Mouse (Mus musculus): ENCODE results near the gene Leprot. TPM values are rescaled to one million over a fixed set of nuclear protein-coding genes. Genes with fewer than 3 reads are reported as not detected.

The Leprot gene
- polyA plus RNA-seq (2012), result 0.48 and 0.75 TPM in 2 replicates

DNA sequence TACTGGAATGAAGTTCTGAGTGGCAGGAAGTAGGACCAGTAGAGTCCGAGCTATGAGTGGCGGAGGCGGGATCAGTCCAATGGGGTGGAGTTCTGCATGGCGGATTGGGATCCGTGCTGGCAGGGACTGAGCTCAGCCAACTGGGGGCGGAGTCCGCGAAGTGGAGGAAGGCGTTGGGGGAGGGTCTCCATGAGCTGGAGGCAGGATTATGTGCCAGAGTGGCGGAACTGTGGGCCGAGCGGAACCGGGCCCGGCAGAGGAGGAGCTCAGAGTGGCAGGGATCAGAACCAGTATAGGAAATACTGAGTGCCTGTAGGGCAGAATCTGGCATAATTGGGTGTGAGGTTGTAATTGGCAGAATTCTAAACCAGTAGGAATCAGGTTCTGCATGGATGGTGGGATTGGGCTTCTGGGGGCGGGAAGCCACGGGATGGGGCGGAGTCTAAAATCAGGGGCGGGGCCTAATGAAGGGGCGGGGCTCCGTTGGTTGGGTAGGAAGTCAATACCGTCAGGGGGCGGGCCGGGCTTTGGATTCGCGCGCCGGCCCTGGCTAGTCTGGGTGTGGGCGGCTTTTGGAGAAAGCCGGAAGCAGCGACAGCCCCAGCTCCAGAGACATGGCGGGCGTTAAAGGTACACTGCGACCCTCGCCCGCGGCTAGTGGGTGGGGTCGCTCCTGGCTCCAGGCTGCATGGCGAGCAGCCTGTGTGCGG, at the start of gene Leprot:
Leprot (plus strand) TSS at position 523 of the 710 bp plus-strand sequence.
- peak within 1 kb of the TSS; percentile 93 for H3K4me3 ChIP-seq (replicated peaks)
- no peaks in the 10 kb centered on the region for H3K9me3 ChIP-seq (ENCODE audit: control insufficient read depth, low read length)
- TF ChIP-seq GATA1 (IDR thresholded peaks at IDR 0.05; ENCODE audit: low read length) (no peak), TAL1 (IDR thresholded peaks at IDR 0.05; ENCODE audit: low read length) (no peak)
- peaks cover 56% of the 10 kb centered on the region for H3K4me1 ChIP-seq (ENCODE audit: control insufficient read depth)
- H3K36me3 ChIP-seq (ENCODE audit: control insufficient read depth), result peaks cover 23% of the 10 kb centered on the region
- H3K27me3 ChIP-seq (ENCODE audit: control insufficient read depth), result no peaks in the 10 kb centered on the region

DNA sequence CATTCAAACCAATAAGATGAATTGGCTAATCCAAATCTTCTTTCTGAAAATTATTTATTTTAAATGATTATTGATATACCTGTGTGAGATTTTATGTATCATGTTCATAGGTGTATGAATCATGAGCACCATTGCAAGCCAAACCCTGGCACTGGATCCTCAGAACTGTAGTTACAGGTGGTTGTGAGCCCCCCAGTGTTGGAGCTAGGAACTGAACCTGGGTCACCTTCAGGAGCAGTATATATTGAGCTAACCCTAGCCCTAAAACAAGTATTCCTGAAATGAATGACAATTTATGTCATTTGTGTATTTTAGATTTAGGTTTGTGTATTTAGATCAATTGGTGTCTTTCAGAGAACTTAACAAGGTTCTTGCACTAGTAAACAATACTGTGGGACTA, 45.8 kb upstream of the Leprot start:
- H3K4me1 ChIP-seq (ENCODE audit: control insufficient read depth), result no peaks in the 10 kb centered on the region
- no peaks in the 10 kb centered on the region for H3K36me3 ChIP-seq (ENCODE audit: control insufficient read depth)
- no peaks in the 10 kb centered on the region for H3K9me3 ChIP-seq (ENCODE audit: control insufficient read depth, low read length)
- H3K27me3 ChIP-seq (ENCODE audit: control insufficient read depth), result no peaks in the 10 kb centered on the region
- no peak overlapping the region for H3K4me3 ChIP-seq (replicated peaks)
- TF ChIP-seq TAL1 (IDR thresholded peaks at IDR 0.05; ENCODE audit: low read length) (no peak), GATA1 (IDR thresholded peaks at IDR 0.05; ENCODE audit: low read length) (no peak)

DNA sequence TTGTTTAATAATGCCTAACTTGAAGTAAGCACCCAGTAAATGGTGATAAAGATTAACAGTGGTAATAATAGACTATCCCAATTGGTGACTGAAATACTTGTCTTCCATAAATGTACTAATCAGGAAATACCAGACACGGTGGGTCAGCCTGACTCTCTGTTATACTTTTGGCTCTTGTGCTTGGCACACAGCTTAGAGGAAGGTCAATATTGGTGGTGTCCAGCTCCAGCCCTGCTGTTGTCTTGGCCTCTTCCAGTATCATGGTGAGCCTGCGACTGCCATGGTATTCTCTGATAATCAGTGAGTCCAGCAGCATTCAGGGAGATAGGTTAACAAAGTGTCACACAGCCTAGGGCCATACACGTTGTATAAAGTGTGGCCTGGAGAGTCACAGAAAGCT, 43.9 kb upstream of the Leprot start:
- Histone ChIP-seq H3K27me3 (ENCODE audit: control insufficient read depth) (no peaks in the 10 kb centered on the region), H3K36me3 (ENCODE audit: control insufficient read depth) (no peaks in the 10 kb centered on the region), H3K9me3 (ENCODE audit: control insufficient read depth, low read length) (no peaks in the 10 kb centered on the region), H3K4me1 (ENCODE audit: control insufficient read depth) (no peaks in the 10 kb centered on the region), H3K4me3 (replicated peaks) (no peak overlapping the region)
- TF ChIP-seq GATA1 (IDR thresholded peaks at IDR 0.05; ENCODE audit: low read length) (no peak), TAL1 (IDR thresholded peaks at IDR 0.05; ENCODE audit: low read length) (no peak)

DNA sequence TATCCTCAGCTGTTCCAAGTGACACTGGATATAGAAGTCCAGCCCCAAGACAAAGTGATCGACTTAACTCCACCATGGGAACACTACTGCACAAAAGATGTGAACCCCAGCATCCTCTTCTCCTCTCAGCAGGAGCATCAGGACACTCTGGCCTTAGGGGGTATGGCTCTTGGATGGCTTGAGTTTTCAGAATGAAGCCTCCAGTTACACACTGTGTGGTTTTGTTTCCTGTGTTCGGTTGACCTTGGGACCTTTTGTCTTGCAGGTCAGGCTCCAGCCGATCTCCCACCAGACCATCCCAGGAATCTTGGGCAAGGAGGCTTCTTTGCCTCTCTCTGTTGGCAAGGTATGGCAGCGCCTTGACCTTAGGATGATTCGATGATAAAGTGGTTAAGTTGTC, 31.0 kb upstream of the Leprot start:
- no peaks in the 10 kb centered on the region for H3K4me1 ChIP-seq (ENCODE audit: control insufficient read depth)
- H3K36me3 ChIP-seq (ENCODE audit: control insufficient read depth), result no peaks in the 10 kb centered on the region
- no peaks in the 10 kb centered on the region for H3K27me3 ChIP-seq (ENCODE audit: control insufficient read depth)
- TF ChIP-seq TAL1 (IDR thresholded peaks at IDR 0.05; ENCODE audit: low read length) (no peak), GATA1 (IDR thresholded peaks at IDR 0.05; ENCODE audit: low read length) (no peak)
- no peaks in the 10 kb centered on the region for H3K9me3 ChIP-seq (ENCODE audit: control insufficient read depth, low read length)
- H3K4me3 ChIP-seq (replicated peaks), result no peak overlapping the region

GRCm38 (mm10) chr4:101617742-101618141, 29.8 kb upstream of the Leprot start:
- no peak overlapping the region for H3K4me3 ChIP-seq (replicated peaks)
- no peaks in the 10 kb centered on the region for H3K4me1 ChIP-seq (ENCODE audit: control insufficient read depth)
- TF ChIP-seq GATA1 (IDR thresholded peaks at IDR 0.05; ENCODE audit: low read length) (no peak), TAL1 (IDR thresholded peaks at IDR 0.05; ENCODE audit: low read length) (no peak)
- no peaks in the 10 kb centered on the region for H3K9me3 ChIP-seq (ENCODE audit: control insufficient read depth, low read length)
- H3K36me3 ChIP-seq (ENCODE audit: control insufficient read depth), result no peaks in the 10 kb centered on the region
- H3K27me3 ChIP-seq (ENCODE audit: control insufficient read depth), result no peaks in the 10 kb centered on the region

DNA sequence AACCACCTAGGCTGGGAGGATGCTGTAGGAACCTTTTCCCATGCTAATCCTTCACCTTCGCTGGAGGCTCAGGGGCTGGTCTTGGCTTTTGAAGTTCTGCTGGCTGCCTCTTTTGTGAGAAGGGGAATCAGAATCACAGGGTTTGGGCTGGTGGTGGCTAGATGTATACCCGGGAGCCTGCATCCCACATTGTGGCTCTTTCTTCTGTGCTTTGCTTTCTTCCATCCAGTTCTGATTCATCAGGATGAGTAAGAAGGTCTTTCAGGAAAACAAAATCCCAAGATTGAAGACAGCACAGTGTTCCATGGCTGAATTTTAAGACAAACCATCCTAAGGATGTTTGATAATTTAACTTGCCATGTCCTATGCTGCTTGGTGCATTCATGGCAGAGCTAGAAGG, 27.3 kb upstream of the Leprot start:
- H3K4me3 ChIP-seq (replicated peaks), result no peak overlapping the region
- no peaks in the 10 kb centered on the region for H3K27me3 ChIP-seq (ENCODE audit: control insufficient read depth)
- no peaks in the 10 kb centered on the region for H3K4me1 ChIP-seq (ENCODE audit: control insufficient read depth)
- no peaks in the 10 kb centered on the region for H3K9me3 ChIP-seq (ENCODE audit: control insufficient read depth, low read length)
- H3K36me3 ChIP-seq (ENCODE audit: control insufficient read depth), result no peaks in the 10 kb centered on the region
- TF ChIP-seq GATA1 (IDR thresholded peaks at IDR 0.05; ENCODE audit: low read length) (no peak), TAL1 (IDR thresholded peaks at IDR 0.05; ENCODE audit: low read length) (no peak)

GRCm38 (mm10) chr4:101621241-101621640, 26.3 kb upstream of the Leprot start:
- H3K9me3 ChIP-seq (ENCODE audit: control insufficient read depth, low read length), result no peaks in the 10 kb centered on the region
- no peaks in the 10 kb centered on the region for H3K27me3 ChIP-seq (ENCODE audit: control insufficient read depth)
- H3K36me3 ChIP-seq (ENCODE audit: control insufficient read depth), result no peaks in the 10 kb centered on the region
- TF ChIP-seq GATA1 (IDR thresholded peaks at IDR 0.05; ENCODE audit: low read length) (no peak), TAL1 (IDR thresholded peaks at IDR 0.05; ENCODE audit: low read length) (no peak)
- H3K4me1 ChIP-seq (ENCODE audit: control insufficient read depth), result no peaks in the 10 kb centered on the region
- H3K4me3 ChIP-seq (replicated peaks), result no peak overlapping the region

DNA sequence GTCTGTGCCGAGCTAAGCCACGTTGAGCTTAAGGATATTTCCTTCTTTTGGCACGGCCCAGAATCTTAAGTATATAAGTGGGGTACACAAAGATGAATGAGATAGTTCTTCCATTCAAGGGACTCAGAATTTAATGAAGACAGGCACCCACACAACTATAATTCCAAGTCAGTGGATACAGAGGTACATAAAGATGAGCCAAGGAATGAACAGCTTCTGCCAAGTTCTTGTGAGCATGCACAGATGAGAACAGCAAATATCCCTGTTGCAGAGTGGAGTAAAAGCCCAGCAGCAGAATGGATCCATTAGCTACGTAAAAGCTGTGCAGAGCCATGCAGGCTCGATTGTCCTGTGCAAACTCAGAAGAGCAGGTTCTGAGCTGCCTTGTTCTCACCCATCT, 22.2 kb upstream of the Leprot start:
- TF ChIP-seq GATA1 (IDR thresholded peaks at IDR 0.05; ENCODE audit: low read length) (no peak), TAL1 (IDR thresholded peaks at IDR 0.05; ENCODE audit: low read length) (no peak)
- Histone ChIP-seq H3K4me3 (replicated peaks) (no peak overlapping the region), H3K9me3 (ENCODE audit: control insufficient read depth, low read length) (no peaks in the 10 kb centered on the region)

DNA sequence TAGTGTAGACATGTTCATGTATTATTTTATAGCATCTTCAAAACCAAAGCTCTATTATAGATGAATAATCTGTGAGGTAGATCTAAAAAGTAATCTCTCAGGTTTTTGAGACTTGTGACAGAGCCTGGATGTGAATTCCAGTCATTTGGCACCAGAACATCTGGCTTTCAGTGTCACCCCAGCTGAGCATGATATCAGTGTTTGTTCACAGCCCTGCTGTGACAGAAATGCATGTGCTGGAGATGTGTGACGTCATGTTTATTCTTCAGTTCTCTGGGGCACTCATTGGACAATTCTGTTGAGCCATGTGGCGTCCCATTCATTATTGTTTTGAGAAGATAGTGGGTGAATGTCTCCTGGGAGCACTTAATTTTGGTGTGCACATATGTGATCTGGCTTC, 11.9 kb upstream of the Leprot start:
- H3K27me3 ChIP-seq (ENCODE audit: control insufficient read depth), result no peaks in the 10 kb centered on the region
- no peak overlapping the region for H3K4me3 ChIP-seq (replicated peaks)
- no peaks in the 10 kb centered on the region for H3K4me1 ChIP-seq (ENCODE audit: control insufficient read depth)
- no peaks in the 10 kb centered on the region for H3K9me3 ChIP-seq (ENCODE audit: control insufficient read depth, low read length)
- TF ChIP-seq GATA1 (IDR thresholded peaks at IDR 0.05; ENCODE audit: low read length) (no peak), TAL1 (IDR thresholded peaks at IDR 0.05; ENCODE audit: low read length) (no peak)
- H3K36me3 ChIP-seq (ENCODE audit: control insufficient read depth), result no peaks in the 10 kb centered on the region

More for the DNA sequence above, 22.2 kb upstream of the Leprot start:
- no peaks in the 10 kb centered on the region for H3K36me3 ChIP-seq (ENCODE audit: control insufficient read depth)
- no peaks in the 10 kb centered on the region for H3K4me1 ChIP-seq (ENCODE audit: control insufficient read depth)
- H3K27me3 ChIP-seq (ENCODE audit: control insufficient read depth), result no peaks in the 10 kb centered on the region

DNA sequence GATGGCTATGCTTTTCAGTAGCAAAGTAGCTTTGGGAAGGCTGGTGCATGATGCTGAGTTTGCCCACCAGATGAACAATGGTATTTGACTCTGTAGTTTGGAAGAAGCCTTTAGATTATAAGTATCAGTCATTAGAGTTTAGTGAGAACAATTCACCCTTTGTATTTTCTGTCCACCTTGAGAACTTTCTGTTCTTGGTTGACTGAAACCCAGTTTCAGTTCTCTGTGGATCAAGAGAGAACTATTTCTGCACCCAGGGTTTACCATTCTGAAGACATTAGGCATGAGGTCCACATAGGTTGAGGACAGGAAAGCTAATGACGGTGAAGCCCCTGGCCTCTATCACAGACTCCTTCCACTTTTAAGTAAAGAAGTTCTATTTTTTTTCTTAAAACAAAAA, 10.0 kb upstream of the Leprot start:
- H3K4me3 ChIP-seq (replicated peaks), result no peak overlapping the region
- no peaks in the 10 kb centered on the region for H3K4me1 ChIP-seq (ENCODE audit: control insufficient read depth)
- TF ChIP-seq GATA1 (IDR thresholded peaks at IDR 0.05; ENCODE audit: low read length), result no peak
- H3K27me3 ChIP-seq (ENCODE audit: control insufficient read depth), result no peaks in the 10 kb centered on the region
- H3K9me3 ChIP-seq (ENCODE audit: control insufficient read depth, low read length), result no peaks in the 10 kb centered on the region
- H3K36me3 ChIP-seq (ENCODE audit: control insufficient read depth), result no peaks in the 10 kb centered on the region

Data from erythroblast, embryonic 14.5 days (primary cell).